ENCODE assay signal across 16 mouse cellular contexts in genomic region chr4:4635338-4635737, GRCm38 (mm10).
A peak's percentile ranks its signal among the peaks of the same experiment; 100 is the strongest.
DNase-seq lines count a peak whose midpoint lies in the region; ATAC-seq lines count a peak whose summit lies in the region.
"Had no signal": no experiment of that assay in that cellular context is flagged by ENCODE, and none has a peak within 500 bp of the region (broad histone marks: within the 10 kb centered on the region; RNA-seq: fewer than 3 reads in every experiment).

No protein-coding gene starts in this region.

- no peaks in the 10 kb centered on the region for H3K9me3 ChIP-seq in embryonic facial prominence, embryonic 10.5 days
- H3K9me3 ChIP-seq in limb, embryonic 10.5 days (replicated peaks), result no peaks in the 10 kb centered on the region
- H3K9me3 ChIP-seq in hindbrain, embryonic 16.5 days (ENCODE audit: control insufficient read depth, low read length), result no peaks in the 10 kb centered on the region
- no peaks in the 10 kb centered on the region for H3K9me3 ChIP-seq in forebrain, embryonic 10.5 days
- H3K9me3 ChIP-seq: intestine, embryonic 15.5 days had no signal

- H3K36me3 ChIP-seq in embryonic facial prominence, embryonic 10.5 days (replicated peaks), result no peaks in the 10 kb centered on the region
- no peaks in the 10 kb centered on the region for H3K36me3 ChIP-seq in limb, embryonic 10.5 days
- no peaks in the 10 kb centered on the region for H3K36me3 ChIP-seq in hindbrain, embryonic 16.5 days (ENCODE audit: control insufficient read depth, insufficient read depth, low read length)
- no peaks in the 10 kb centered on the region for H3K36me3 ChIP-seq in forebrain, embryonic 10.5 days (replicated peaks)
- H3K36me3 ChIP-seq: intestine, embryonic 15.5 days had no signal

- H3K27ac ChIP-seq in embryonic facial prominence, embryonic 10.5 days (replicated peaks), result no peak overlapping the region
- H3K27ac ChIP-seq in limb, embryonic 10.5 days, result no peak overlapping the region
- H3K27ac ChIP-seq in hindbrain, embryonic 16.5 days (ENCODE audit: low read depth, low read length), result no peak overlapping the region
- H3K27ac ChIP-seq in forebrain, embryonic 10.5 days, result no peak overlapping the region
- H3K27ac ChIP-seq: intestine, embryonic 15.5 days; liver, embryonic 14.5 days had no signal

- peaks cover 24% of the 10 kb centered on the region for H3K4me1 ChIP-seq in embryonic facial prominence, embryonic 10.5 days
- peaks cover 24% of the 10 kb centered on the region for H3K4me1 ChIP-seq in limb, embryonic 10.5 days
- no peaks in the 10 kb centered on the region for H3K4me1 ChIP-seq in hindbrain, embryonic 16.5 days (ENCODE audit: control insufficient read depth, insufficient read depth, low read depth, low read length)
- peaks cover 2% of the 10 kb centered on the region; the same call in 1 of the 2 replicates for H3K4me1 ChIP-seq in forebrain, embryonic 10.5 days
- H3K4me1 ChIP-seq: intestine, embryonic 15.5 days had no signal

- 44% methylated on average over 6 of the region's 6 CpGs for WGBS in embryonic facial prominence, embryonic 10.5 days
- WGBS in limb, embryonic 10.5 days, result 47% methylated on average over 6 of the region's 6 CpGs
- 72% methylated on average over 6 of the region's 6 CpGs for WGBS in hindbrain, embryonic 16.5 days
- 69% methylated on average over 6 of the region's 6 CpGs for WGBS in forebrain, embryonic 10.5 days

- ATAC-seq in hindbrain, embryonic 16.5 days, result no peak
- ATAC-seq: intestine, embryonic 15.5 days had no signal

- H3K4me2 ChIP-seq in hindbrain, embryonic 16.5 days (ENCODE audit: low read length), result no peak overlapping the region
- H3K4me2 ChIP-seq: intestine, embryonic 15.5 days had no signal

- no peaks in the 10 kb centered on the region for H3K27me3 ChIP-seq in embryonic facial prominence, embryonic 10.5 days (replicated peaks; ENCODE audit: low read depth, poor library complexity, severe bottlenecking)
- no peaks in the 10 kb centered on the region for H3K27me3 ChIP-seq in limb, embryonic 10.5 days (ENCODE audit: low read depth, poor library complexity, severe bottlenecking)
- no peaks in the 10 kb centered on the region for H3K27me3 ChIP-seq in hindbrain, embryonic 16.5 days (replicated peaks; ENCODE audit: control insufficient read depth, insufficient read depth, low read length)
- no peaks in the 10 kb centered on the region for H3K27me3 ChIP-seq in forebrain, embryonic 10.5 days (ENCODE audit: poor library complexity, severe bottlenecking)
- H3K27me3 ChIP-seq: intestine, embryonic 15.5 days had no signal

- no peak overlapping the region for H3K9ac ChIP-seq in hindbrain, embryonic 16.5 days (ENCODE audit: low read depth, low read length)
- H3K9ac ChIP-seq: intestine, embryonic 15.5 days; liver, embryonic 14.5 days had no signal

- DNase-seq in embryo, embryonic 10 days (ENCODE audit: low spot score), result peak; percentile 16
- DNase-seq in embryo, embryonic 9.5 days (ENCODE audit: extremely low spot score), result no peak
- DNase-seq in 3T3-L1 (ENCODE audit: low read depth, low spot score), result peak; percentile 81
- DNase-seq in embryonic facial prominence, embryonic 10.5 days (ENCODE audit: low spot score), result peak; percentile 23
- DNase-seq in limb, embryonic 10.5 days (ENCODE audit: low spot score), result peak; percentile 36
- no peak for DNase-seq in right cerebral cortex, postnatal 4 days
- DNase-seq in forebrain, embryonic 10.5 days (ENCODE audit: extremely low spot score, low spot score), result no peak
- DNase-seq: adrenal gland, postnatal 36 days; B cell, adult 2 months; cerebellum, postnatal 10 days; kidney, postnatal 14 days; lung, postnatal 14 days had no signal

- no peak overlapping the region for H3K4me3 ChIP-seq in embryonic facial prominence, embryonic 10.5 days
- H3K4me3 ChIP-seq in limb, embryonic 10.5 days, result no peak overlapping the region
- no peak overlapping the region for H3K4me3 ChIP-seq in hindbrain, embryonic 16.5 days (ENCODE audit: low read length)
- no peak overlapping the region for H3K4me3 ChIP-seq in forebrain, embryonic 10.5 days
- H3K4me3 ChIP-seq: erythroblast, embryonic 14.5 days; intestine, embryonic 15.5 days had no signal

Comparison
In these comparisons a context has a peak if more than half of its experiments do, and no peak if none do; other contexts are left out.
1. DNase-seq: peak in embryo, embryonic 10 days (single experiment), 3T3-L1 (single experiment), embryonic facial prominence, embryonic 10.5 days (single experiment) and limb, embryonic 10.5 days (single experiment); none in embryo, embryonic 9.5 days (single experiment), right cerebral cortex, postnatal 4 days (single experiment) and forebrain, embryonic 10.5 days (single experiment).